Mouse (Mus musculus): Measurements from ENCODE around the gene Jsrp1. TPM values are rescaled to one million over a fixed set of nuclear protein-coding genes. Genes with fewer than 3 reads are reported as not detected.
A peak's percentile ranks its signal among the peaks of the same experiment; 100 is the strongest.
"Not testable (repeated sequence)": the region's sequence is repeated elsewhere in the genome, so short reads cannot be mapped to it uniquely, and the experiment has no call there.

Jsrp1 gene
- total RNA-seq, 4 experiments from 2014 or later = 455 to 508 (median 490) TPM

- no peak for DNase-seq (ENCODE audit: low spot score in 2 of 2)
Observed at GRCm38 (mm10) chr10:80832818-80833217, 19.5 kb upstream of the Jsrp1 start.

GRCm38 (mm10) chr10:80831136-80831535 is 17.8 kb upstream of the Jsrp1 start:
- DNase-seq (ENCODE audit: low spot score in 2 of 2) = peak in 1 of 2 experiments; percentile 40

DNA sequence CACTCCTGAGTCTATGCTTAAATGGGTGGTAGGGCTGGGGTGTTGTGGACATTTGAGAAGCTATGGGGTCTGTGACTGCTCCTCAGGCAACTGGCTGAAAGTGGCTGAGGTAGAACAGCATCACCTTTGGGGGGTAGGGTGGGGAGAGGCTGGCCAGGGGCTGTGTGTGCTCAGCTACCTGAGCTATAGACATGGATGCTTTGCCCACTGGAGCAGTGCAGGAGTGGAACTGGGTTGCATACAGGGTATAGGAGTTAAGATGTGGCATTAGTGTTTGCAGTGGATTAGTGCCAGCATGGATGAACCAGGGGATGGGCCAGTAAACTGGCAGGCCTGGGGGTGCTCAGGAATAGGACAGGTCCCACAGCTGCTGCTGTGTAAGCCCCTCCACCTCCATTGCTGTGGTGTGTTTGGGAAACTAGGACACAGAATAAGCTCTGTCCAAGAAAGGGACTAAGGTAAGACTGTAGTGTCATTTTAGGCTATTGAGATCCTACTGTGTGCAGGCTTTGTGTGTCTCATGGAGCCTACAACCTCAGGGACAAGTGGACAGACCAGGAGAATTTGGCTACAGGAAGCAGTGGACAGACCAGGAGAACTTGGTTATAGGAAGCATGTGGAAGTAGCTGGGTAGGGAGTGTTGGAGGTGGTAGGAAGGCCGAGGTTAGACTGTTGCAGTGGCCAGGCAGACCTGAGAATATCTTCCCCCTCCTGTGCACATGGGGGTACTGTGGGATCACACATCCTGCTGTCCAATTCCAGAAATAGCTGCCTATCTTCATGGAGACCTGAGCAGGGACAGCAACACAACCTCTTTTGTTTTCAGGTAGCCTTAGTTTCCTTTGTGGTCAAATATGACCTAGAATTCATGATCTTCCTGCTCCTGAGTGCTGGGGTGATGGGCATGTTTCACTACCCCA is 16.3 kb upstream of the Jsrp1 start:
- no peak for DNase-seq (ENCODE audit: low spot score in 2 of 2)

DNA sequence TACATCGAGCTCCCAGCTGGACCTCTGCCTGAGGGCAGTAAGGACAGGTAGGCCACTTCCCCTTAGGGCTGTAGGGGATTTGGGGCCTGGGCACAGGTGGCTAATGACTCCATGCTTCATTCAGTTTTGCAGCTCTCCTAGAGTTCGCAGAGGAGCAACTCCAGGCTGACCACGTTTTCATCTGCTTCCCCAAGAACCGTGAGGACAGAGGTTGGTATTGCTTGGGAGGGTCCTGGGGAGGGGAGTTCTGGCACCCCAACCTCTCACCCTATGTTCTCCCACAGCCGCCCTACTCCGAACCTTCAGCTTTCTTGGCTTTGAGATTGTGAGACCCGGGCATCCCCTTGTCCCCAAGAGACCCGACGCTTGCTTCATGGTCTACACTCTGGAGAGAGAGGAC is 15.3 kb upstream of the Jsrp1 start:
- not testable (repeated sequence) for DNase-seq (ENCODE audit: low spot score in 2 of 2)

GRCm38 (mm10) chr10:80827870-80828420 is 14.6 kb upstream of the Jsrp1 start:
- DNase-seq (ENCODE audit: low spot score in 2 of 2) = no peak

DNA sequence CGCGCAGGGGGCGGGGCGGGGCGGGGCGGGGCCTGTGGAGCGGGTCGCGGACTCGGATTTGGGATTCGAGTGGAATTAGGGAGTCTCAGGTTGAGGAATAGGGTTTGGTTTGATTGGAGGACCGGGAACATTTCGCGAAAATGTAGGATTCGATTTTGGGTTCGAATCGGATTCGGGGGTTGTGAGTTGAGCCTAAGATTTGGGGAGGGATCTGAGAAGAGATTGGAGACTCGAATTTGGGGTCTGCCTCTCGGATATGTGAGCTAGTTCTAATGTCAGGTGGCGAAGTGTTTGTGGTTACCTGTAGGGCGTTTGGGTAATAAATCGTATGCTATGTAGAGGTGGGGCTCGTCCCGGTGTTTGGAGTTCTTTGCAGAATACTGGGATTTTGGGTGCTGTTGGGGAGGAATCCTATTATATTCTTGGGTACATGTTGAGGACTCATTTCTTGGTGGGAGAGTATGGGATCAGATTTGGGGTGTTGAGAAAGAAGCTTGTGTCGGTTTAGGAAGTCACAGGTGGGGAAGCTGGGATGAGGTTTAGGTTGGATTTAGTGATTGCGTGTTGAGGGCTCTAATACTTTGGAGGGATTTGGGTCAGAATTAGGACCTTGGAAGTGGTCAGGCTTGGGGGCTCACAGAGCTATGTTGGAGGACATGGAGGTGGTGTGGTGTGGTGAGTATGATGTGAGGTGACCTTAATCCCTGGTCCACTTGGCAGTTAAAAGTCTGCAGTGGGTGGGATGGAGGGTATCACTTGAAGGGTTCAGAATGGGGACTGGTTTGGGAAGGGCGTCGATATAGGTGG is 14.0 kb upstream of the Jsrp1 start:
- no peak for DNase-seq (ENCODE audit: low spot score in 2 of 2)

- peak; percentile 99 to 100 for DNase-seq (ENCODE audit: low spot score in 2 of 2)
Observed at GRCm38 (mm10) chr10:80826151-80827062, 13.1 kb upstream of the Jsrp1 start, which contains the start of gene Oaz1. Gene Oaz1, plus strand, starts transcription at chr10:80826656.

DNA sequence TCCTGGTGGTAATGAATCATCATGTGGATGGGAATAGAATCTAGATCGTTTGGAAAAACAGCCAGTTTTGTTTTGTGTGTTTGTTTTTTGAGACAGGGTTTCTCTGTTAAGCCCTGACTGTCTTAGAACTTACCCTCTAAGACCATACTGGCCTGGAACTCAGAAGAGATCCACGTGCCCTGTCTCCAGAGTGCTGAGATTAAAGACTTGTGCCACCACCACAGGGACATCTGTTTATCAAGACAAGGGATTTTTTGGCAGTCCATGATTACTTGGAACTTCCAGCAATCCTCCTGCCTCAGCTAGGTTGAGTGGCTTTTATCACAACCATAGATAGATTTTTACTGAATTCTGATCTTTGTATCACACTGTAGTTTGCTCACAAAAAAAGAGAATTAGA is 11.5 kb upstream of the Jsrp1 start:
- DNase-seq (ENCODE audit: low spot score in 2 of 2) = no peak

DNA sequence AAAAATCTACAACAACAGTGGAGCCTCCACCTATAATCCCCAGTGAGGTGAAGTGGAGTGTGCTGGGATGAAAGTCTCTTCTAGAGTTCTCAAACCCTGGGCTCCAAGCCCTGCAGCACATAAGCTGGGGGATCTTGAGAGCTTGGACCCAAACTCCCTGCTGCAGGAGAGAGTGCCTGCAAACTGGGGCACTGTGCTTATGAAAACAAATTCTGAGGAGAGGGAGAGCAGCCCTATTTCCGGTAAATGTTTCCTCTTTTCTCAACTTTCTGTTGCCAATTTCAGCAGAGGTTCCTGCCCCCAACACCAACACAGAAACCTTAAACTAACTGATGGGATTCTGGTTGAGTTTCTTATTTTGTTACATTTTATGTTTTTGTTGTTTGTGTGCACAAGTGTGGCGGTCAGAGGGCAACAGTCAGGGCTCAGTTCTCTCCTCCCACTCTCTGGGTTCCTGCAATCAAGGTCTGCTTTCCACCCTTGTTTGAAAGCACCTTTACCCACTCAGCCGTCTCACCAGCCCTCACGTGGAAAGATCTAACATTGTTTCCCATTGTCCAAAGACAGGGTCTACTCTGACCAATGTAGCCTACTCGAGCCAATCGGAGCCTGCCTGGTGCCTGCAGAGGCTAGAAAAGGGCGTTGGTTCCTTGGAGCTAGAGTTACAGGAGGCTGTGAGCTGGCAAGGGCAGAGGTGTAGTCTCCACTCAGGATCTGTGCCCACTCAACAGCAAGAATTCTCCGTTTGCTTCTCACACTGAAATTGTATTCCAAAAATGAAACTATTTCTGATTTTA is 10.7 kb upstream of the Jsrp1 start:
- DNase-seq (ENCODE audit: low spot score in 2 of 2) = no peak

GRCm38 (mm10) chr10:80823316-80823715 is 10.0 kb upstream of the Jsrp1 start:
- no peak for DNase-seq (ENCODE audit: low spot score in 2 of 2)

GRCm38 (mm10) chr10:80822528-80822927 is 9.2 kb upstream of the Jsrp1 start:
- no peak for DNase-seq (ENCODE audit: low spot score in 2 of 2)

DNA sequence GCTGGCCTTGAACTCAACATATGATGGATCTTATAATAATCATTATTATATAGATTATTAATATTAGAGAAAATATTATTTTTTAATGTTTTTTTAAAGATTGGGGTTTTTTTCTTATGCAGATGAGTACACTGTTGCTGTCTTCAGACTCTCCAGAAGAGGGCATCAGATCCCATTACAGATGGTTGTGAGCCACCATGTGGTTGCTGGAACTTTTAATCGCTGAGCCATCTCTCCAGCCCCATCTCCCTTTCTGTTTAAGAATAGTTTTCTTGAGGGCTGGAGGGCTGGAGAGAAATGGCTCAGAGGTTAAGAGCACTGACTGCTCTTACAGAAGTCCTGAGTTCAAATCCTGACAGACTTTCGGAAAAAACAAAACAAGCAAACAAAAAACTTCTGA is 8.7 kb upstream of the Jsrp1 start:
- DNase-seq (ENCODE audit: low spot score in 2 of 2) = no peak

- DNase-seq (ENCODE audit: low spot score in 2 of 2) = no peak
Observed at GRCm38 (mm10) chr10:80819406-80819805, 6.1 kb upstream of the Jsrp1 start.

DNA sequence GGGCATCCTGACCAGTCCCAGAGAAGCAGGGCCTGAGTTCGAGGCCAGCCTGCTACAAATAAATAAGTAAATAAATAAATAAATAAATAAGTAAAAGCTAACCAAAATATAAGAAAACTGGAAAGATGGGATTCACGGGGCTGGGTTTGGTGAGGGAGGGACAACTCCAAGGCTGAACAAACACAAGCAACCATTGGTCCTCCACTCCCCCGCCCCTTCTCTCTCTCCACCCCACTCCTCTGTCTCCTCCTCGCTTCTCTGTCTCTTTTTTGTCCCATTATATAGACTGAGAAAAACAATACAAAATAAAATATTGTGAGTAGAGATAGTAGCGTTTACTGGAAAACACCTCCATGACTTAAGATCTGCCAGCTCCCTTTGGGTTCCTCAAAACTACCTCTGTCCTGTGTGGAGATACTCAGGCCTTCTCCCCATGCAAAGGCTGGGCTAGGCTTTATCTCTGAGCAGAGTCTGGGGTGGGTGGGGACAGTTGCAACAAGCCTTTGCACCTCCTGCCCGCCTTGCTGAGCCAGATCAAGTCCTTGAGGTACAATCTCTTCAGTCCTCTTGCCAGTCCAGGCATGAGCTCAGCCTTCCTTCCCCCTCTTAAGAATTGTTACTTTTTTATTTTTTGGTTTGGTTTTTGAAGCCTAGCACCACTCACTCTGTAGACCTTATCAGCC is 5.4 kb upstream of the Jsrp1 start:
- no peak for DNase-seq (ENCODE audit: low spot score in 2 of 2)

DNA sequence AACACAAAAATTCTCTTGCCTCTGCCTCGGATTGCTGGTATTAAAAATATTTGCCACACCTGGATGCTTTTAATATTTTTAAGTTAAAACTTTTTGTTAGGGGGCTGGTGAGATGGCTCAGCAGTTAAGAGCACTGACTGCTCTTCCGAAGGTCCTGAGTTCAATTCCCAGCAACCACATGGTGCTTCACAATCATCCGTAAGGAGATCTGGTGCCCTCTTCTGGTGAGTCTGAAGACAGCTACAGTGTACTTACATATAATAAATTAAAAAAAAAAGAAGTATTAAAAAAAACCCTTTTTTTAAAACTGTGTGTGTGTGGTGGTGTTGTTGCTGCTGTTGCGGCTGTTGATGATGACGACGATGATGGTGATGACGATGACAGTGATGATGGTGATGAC is 4.7 kb upstream of the Jsrp1 start:
- not testable (repeated sequence) for DNase-seq (ENCODE audit: low spot score in 2 of 2)

DNA sequence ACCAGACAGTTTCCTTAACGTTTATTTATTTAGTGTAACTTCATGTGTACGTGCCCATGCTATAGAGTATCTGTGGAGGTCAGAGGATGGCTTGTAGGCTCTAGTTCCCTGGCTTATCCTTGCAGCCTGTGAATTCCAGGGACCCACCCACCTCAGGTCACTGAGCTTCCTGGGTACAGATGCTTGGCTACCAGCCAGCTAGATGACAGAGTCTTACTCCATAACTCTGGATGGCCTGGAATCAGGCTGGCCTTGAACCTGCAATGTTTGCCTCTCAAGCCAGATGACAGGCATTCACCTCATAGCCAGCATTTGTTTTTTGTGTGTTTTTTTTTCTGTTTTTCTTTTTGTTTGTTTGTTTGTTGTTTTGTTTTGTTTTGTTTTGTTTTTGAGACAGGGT is 3.9 kb upstream of the Jsrp1 start:
- DNase-seq (ENCODE audit: low spot score in 2 of 2) = no peak

DNA sequence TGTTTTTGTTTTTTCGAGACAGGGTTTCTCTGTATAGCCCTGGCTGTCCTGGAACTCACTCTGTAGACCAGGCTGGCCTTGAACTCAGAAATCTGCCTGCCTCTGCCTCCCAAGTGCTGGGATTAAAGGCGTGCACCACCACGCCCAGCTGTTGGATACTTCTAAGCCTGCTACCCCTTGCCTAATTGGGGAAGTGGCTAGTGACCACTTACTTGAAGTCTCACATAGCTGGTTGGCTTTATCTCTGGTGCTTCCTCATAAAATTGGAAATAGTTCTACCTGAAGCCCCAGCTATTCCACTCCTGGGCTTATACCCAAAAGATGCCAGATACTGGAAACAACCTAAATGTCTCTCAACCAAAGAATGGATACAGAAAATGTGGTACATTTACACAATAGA is 3.0 kb upstream of the Jsrp1 start:
- DNase-seq (ENCODE audit: low spot score in 2 of 2) = not testable (repeated sequence)

GRCm38 (mm10) chr10:80814800-80815199 is 1.5 kb upstream of the Jsrp1 start:
- DNase-seq (ENCODE audit: low spot score in 2 of 2) = no peak

DNA sequence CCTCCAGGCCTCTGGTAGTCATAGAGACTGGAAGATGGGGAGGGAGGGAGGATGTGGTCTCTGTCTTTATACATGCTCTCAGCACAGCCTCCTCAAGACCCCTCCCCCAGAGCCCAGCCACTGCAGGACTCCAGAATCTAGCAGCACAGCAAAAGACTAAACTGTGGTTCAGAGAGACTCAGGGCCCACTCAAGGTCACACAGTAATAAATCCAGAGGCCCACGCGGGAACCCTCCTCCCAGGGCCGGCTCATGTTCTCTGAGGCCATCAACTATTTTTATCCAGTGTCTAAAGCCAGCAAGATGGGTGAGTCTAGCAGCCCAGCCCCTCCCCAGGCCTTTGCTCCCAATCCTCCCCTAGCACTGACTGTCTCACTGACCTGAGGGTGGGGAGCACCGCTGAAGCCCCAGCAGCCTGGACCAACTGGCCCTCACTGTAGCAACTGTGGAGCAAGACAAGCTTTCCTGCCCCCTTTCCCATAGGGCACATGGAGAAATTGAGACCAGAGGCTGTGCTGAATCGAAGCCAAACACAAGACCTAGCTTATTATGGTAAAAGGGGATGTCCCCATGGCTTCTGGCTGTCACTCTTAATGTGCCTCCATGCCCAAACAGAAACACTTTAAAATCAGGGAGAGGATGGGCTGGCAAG is 782 bp downstream of the Jsrp1 start:
- DNase-seq (ENCODE audit: low spot score in 2 of 2) = peak; percentile 60 to 78
